Mouse (Mus musculus) layer of hippocampus, adult 6 months (tissue): ENCODE results near the gene Gm26657. TPM values are rescaled to one million over a fixed set of nuclear protein-coding genes. Genes with fewer than 3 reads are reported as not detected.

Source experiments
- long read RNA-seq, 2 experiments: library from polyadenylated mRNA; unstranded; transcript quantifications; one replicate each; pipeline ENCODE4 v2.0.0; 2019 to 2020
- polyA plus RNA-seq: library from polyadenylated mRNA; unstranded; fragments of <200 nt; fragmentation: Nextera tagmentation; gene quantifications from 2 replicates; pipeline ENCODE4 v1.2.3, GENCODE M21; 2021

Gm26657 gene
- polyA plus RNA-seq: not detected in 2 replicates
- long read RNA-seq, experiment 1: 0 reads
- long read RNA-seq, experiment 2: 0 reads

DNA sequence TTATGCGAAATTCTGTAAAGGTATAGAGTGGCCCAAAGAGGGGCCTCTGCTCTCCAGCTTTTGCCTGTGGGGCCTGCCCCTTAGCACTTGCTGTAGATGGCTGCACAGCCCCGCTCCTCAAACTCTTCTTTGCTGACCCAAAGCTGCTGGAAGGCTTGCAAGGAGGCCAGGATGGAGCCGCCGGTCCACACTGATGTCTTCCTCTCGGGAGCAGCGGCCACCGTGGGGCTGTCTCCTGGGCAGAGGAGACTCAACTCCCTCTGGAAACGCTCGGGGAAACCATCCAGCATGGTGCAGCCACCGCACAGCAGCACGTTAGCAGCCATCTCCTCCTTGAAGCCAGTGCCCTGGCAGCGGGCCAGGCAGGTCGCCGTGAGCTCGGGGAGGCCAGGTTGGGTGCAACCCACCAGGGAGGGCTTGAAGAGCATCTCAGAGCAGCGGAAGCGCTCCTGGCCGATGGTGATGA lies at the start of gene Gm26657:
Gm26657 (plus strand) TSS at position 51 of the 466 bp plus-strand sequence.

DNA sequence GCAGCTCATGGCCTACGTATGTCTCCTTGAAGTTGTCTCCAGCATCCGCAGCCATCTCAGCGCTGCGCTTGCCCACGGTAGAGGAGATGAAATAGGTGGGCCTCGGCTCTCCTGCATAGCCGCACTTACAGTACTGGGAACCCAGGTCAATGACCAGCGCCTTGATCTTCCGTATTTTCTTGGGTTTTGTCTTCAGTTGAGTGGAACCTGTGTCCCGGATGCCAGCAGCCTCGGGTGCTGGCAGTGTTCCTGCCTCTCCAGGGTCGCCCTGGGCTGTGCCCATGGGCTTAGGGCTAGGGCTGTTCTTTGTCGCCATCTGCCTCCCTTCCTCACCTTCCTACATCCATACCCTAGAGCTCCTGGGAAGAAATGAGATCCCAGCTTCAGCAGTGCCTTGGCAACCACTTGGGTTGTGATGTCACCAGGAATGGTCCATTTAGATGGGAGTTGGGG lies 1.2 kb downstream of the Gm26657 start, which contains the start of gene Actl7b:
Actl7b (minus strand) TSS at position 403 of the 453 bp plus-strand sequence.

DNA sequence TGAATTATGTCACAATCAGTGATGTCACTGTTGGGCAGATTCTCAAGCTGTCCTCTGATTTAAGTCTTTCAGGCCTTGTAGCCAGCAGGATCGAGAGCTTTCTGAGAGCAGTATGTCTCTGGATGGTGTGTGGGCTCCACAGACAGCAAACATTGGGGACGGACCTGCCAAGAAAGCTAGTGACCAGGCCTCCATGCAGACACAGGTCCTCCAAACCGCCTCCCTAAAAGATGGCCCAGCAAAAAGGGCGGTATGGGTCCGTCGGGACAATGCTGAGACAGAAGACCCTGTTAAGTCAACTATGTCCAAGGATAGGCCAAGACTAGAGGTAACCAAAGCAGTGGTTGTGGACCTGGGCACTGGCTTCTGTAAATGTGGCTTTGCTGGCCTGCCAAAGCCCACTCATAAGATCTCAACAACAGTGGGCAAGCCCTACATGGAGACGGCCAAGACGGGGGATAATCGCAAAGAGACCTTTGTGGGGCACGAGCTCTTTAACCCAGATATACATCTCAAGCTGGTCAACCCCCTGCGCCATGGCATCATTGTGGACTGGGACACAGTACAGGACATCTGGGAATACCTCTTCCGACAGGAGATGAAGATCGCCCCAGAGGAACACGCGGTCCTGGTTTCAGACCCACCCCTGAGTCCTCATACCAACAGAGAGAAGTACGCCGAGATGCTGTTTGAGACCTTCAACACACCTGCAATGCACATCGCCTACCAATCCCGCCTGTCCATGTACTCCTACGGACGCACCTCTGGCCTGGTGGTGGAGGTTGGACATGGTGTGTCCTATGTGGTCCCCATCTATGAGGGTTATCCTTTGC lies 3.7 kb downstream of the Gm26657 start, which contains the start of gene Actl7a:
Actl7a (plus strand) TSS at position 51 of the 833 bp plus-strand sequence.

Other genes with a start within 250 kb of the Gm26657 start
- not detected in 2 replicates for gene Actl7b, start 1.4 kb downstream of the Gm26657 start, polyA plus RNA-seq
- not detected in 2 replicates for gene Actl7a, start 3.3 kb downstream of the Gm26657 start, polyA plus RNA-seq
- gene Elp1, start 62.3 kb downstream of the Gm26657 start, polyA plus RNA-seq: 19.5 and 21.1 TPM in 2 replicates
- 7.7 and 9.0 TPM in 2 replicates for gene Fam206a, start 62.3 kb downstream of the Gm26657 start, polyA plus RNA-seq
- gene Ctnnal1, start 125.1 kb downstream of the Gm26657 start, polyA plus RNA-seq: 4.2 and 9.2 TPM in 2 replicates
- gene Tmem245, start 207.4 kb downstream of the Gm26657 start, polyA plus RNA-seq: 4.4 and 5.2 TPM in 2 replicates